Mouse (Mus musculus): ENCODE results near the gene Adgrg1. TPM values are rescaled to one million over a fixed set of nuclear protein-coding genes. Genes with fewer than 3 reads are reported as not detected.
"Not testable (repeated sequence)": the region's sequence is repeated elsewhere in the genome, so short reads cannot be mapped to it uniquely, and the experiment has no call there.

The Adgrg1 gene
- polyA plus RNA-seq, 1 experiment: 1.8 TPM

DNA sequence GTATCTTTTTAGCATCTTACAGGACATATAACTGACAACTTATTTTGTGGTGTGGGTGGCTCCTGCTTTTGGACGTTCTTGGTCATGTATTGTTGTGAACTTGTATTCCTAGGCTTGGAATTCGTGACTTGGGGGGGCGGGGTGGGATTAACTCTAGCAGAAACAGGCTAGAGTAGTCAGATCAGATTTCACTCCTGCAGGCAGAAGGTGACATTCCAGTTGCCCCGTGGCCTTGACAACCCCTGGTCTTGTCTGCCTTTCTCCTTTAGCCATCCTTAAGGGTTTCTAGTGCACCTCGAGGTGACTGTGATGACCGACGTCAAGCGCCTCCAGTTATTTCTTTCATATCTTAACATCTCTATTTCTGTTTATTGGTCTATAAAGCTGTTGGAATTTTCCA lies 48.6 kb downstream of the Adgrg1 start:
- peaks cover 9% of the 10 kb centered on the region for H3K4me1 ChIP-seq (ENCODE audit: control insufficient read depth, insufficient read depth, low read length)
- H3K4me3 ChIP-seq (ENCODE audit: insufficient read depth, low read length): no peak overlapping the region
- H3K27ac ChIP-seq (ENCODE audit: insufficient read depth, low read depth, low read length): no peak overlapping the region
- TF ChIP-seq CTCF (IDR thresholded peaks at IDR 0.05; ENCODE audit: low read depth, low read length): no peak
- TF ChIP-seq POLR2A (IDR thresholded peaks at IDR 0.05; ENCODE audit: borderline replicate concordance, low read depth, low read length): no peak

DNA sequence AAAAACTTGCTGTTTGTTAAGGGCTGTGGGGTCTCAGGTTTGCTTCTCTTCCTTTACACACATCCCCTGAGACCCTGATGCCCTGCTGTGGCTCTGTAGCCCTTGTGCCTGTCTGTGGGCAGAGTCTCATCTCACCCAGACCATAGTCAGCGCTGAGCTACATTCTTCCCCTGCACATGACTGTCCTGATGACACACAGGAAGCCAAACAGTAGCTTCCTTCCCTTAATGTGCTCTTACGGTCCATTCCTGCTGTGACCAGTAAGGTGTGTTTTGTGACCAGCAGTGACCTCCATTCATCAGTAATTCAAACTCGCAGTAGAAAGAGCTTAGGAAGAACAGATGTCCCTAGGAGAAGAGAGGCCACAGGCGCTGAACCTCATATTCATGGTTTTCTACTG lies 49.8 kb downstream of the Adgrg1 start:
- TF ChIP-seq CTCF (IDR thresholded peaks at IDR 0.05; ENCODE audit: low read depth, low read length) (no peak), POLR2A (IDR thresholded peaks at IDR 0.05; ENCODE audit: borderline replicate concordance, low read depth, low read length) (no peak)
- no peak overlapping the region for H3K4me3 ChIP-seq (ENCODE audit: insufficient read depth, low read length)
- peaks cover 9% of the 10 kb centered on the region for H3K4me1 ChIP-seq (ENCODE audit: control insufficient read depth, insufficient read depth, low read length)
- no peak overlapping the region for H3K27ac ChIP-seq (ENCODE audit: insufficient read depth, low read depth, low read length)

DNA sequence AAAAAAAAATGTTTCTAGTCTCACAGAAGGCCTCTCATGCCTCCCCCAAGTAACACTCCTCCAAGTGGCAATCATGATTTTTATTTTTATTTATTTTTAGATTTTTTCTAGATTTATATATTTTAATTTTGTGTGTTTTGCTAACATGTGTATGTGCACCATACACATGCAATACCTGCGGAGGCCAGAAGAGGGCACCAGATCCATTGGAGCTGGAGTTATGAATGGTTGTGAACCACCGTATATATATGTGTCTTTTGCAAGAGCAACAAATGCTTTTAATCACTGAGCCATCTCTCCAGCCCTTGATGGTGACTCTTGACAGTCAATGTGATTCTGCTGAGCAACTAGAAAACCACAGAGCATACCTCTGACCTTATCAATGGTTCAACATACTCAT lies 50.9 kb downstream of the Adgrg1 start:
- TF ChIP-seq CTCF (IDR thresholded peaks at IDR 0.05; ENCODE audit: low read depth, low read length) (no peak), POLR2A (IDR thresholded peaks at IDR 0.05; ENCODE audit: borderline replicate concordance, low read depth, low read length) (no peak)
- Histone ChIP-seq H3K4me3 (ENCODE audit: insufficient read depth, low read length) (no peak overlapping the region), H3K4me1 (ENCODE audit: control insufficient read depth, insufficient read depth, low read length) (peaks cover 9% of the 10 kb centered on the region), H3K27ac (ENCODE audit: insufficient read depth, low read depth, low read length) (no peak overlapping the region)

DNA sequence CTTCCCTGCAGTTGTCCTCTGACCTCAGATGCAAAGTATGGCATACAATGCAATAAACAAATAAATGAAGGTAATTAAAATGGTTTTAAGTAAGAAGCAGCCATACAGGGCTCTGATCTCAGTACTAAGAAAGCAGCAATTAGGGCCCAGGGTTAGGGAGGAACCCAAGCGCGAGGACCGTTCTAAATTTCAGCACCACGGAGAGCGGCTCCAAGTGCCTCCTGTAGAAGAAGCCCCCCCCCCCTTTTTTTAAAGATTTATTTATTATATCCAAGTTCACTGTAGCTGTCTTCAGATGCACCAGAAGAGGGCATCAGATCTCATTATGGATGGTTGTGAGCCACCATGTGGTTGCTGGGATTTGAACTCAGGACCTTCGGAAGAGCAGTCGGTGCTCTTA lies 53.8 kb downstream of the Adgrg1 start:
- not testable (repeated sequence) for H3K27ac ChIP-seq (ENCODE audit: insufficient read depth, low read depth, low read length); H3K4me3 ChIP-seq (ENCODE audit: insufficient read depth, low read length); H3K4me1 ChIP-seq (ENCODE audit: control insufficient read depth, insufficient read depth, low read length)

DNA sequence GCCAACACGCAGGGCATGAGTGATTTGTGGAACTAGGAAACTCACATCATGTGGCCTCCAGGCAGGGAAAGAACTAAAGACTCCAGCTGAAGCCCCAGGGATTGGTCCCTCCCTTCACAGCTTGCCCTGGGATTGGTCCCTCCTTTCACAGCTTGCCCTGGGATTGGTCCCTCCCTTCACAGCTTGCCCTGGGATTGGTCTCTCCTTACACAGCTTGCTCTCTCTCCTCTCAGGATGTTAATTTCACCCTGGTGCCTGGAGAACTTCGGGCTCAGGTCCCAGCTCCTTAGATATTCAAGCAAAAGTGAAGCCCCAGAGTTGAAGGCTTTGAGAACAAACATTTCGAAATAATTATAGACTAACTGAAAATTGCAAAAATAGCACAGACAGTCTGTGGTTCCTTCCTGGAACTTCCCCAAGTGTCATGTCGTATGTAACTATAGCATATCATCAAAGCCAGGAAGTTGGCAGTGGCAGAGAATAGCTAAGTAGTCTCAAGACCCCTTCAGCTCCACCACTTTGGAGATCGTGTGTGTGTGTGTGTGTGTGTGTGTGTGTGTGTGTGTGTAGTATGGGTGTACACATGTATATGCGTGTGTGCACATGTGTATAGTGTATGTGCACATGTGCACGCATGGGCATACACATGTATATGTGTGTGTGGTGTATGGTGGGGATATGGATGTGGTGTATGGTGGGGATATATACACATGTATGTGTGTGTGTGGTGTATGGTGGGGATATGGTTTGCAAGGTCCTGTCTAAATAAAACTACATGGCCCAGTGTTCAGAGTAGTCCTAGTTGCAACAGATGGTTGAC lies 62.8 kb downstream of the Adgrg1 start:
- Histone ChIP-seq H3K27ac (ENCODE audit: insufficient read depth, low read depth, low read length) (peak overlapping the region; percentile 53), H3K4me3 (ENCODE audit: insufficient read depth, low read length) (no peak overlapping the region), H3K4me1 (ENCODE audit: control insufficient read depth, insufficient read depth, low read length) (peaks cover 13% of the 10 kb centered on the region)
- TF ChIP-seq CTCF (IDR thresholded peaks at IDR 0.05; ENCODE audit: low read depth, low read length) (no peak), POLR2A (IDR thresholded peaks at IDR 0.05; ENCODE audit: borderline replicate concordance, low read depth, low read length) (no peak)

DNA sequence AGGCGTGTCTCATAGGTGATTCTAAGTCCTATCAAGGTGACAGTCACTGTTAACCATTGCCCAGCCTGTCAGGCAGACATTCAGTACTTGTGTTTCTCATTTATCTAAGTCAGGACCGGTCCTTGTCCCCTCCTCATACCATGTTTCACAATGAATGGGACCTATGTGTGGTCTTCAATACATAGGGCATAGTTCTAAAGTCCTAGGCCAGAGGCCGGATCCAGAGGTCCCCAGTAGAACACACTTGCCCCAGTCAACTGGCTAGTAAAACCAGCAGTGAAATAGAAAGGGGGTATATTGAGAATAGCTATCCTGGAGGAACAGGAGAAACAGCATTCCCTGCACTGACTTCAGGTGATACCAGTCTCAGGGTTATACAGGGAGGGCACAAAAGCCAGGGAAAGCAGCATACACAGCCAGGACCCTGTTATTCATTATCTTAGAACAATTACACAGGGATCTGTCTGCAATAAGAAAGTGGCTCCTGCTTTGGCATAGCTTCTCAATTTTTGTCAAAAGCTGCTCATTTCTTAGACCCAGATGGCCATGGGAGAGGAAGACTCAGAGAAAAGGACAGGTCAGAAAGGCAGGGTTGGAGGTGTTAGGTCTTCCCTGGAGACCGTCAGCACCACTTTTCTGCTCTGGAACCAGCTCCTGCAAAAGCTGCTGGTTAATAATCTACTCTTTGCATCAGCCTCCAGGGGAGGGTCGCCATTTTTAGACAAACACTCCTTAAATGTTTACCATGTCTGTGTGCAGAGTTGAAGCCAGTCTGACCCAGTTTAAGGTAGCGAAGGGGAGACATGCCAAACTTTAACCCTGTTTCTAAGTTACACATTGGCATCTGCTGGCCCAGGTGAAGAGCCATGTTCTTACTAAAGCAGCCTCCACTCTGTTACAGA lies 67.6 kb downstream of the Adgrg1 start:
- no peak overlapping the region for H3K4me3 ChIP-seq (ENCODE audit: insufficient read depth, low read length)
- H3K27ac ChIP-seq (ENCODE audit: insufficient read depth, low read depth, low read length): no peak overlapping the region
- peaks cover 7% of the 10 kb centered on the region for H3K4me1 ChIP-seq (ENCODE audit: control insufficient read depth, insufficient read depth, low read length)
- TF ChIP-seq POLR2A (IDR thresholded peaks at IDR 0.05; ENCODE audit: borderline replicate concordance, low read depth, low read length) (no peak), CTCF (IDR thresholded peaks at IDR 0.05; ENCODE audit: low read depth, low read length) (no peak)

DNA sequence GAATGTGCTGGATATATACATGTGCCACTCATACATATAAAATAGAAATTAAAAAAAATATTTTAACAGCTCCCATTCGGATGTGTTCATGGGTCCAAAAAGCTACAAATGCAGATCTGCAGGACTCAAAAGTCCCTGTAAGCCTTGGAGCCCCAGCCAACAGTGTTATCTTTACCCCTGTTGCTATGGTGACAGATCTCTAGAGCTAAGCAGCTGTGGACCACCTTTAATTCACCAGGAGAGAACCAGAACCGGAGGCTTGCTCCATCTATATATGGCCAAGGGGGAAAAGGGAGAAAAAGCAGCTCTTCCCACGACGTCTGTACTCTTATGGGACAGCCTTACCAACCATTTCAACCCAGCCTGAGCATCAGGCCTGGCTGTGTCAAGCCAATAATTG lies 70.3 kb downstream of the Adgrg1 start:
- TF ChIP-seq CTCF (IDR thresholded peaks at IDR 0.05; ENCODE audit: low read depth, low read length): no peak
- TF ChIP-seq POLR2A (IDR thresholded peaks at IDR 0.05; ENCODE audit: borderline replicate concordance, low read depth, low read length): no peak
- H3K27ac ChIP-seq (ENCODE audit: insufficient read depth, low read depth, low read length): no peak overlapping the region
- H3K4me3 ChIP-seq (ENCODE audit: insufficient read depth, low read length): no peak overlapping the region
- no peaks in the 10 kb centered on the region for H3K4me1 ChIP-seq (ENCODE audit: control insufficient read depth, insufficient read depth, low read length)

DNA sequence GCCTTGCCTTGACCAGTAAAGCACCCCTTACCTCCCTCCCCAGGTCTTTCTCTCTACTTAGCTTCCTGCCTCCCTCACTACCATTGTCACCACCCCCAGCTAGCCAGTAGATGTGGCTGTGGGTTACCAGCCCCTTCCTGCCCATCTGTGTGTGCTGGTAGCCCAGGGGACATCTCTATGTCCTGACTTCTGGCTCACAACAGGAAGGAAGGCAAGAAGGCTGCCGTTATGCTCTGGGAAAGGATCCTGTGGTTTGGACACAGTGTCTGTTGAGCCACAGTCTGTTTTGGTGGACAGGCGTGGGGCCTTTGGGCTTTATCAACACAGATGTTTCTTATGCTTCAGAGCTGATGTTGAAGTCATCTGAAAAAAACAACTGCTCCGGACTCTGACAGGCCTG lies 72.4 kb downstream of the Adgrg1 start:
- Histone ChIP-seq H3K4me3 (ENCODE audit: insufficient read depth, low read length) (no peak overlapping the region), H3K27ac (ENCODE audit: insufficient read depth, low read depth, low read length) (no peak overlapping the region), H3K4me1 (ENCODE audit: control insufficient read depth, insufficient read depth, low read length) (no peaks in the 10 kb centered on the region)
- no peak for TF ChIP-seq CTCF (IDR thresholded peaks at IDR 0.05; ENCODE audit: low read depth, low read length)

DNA sequence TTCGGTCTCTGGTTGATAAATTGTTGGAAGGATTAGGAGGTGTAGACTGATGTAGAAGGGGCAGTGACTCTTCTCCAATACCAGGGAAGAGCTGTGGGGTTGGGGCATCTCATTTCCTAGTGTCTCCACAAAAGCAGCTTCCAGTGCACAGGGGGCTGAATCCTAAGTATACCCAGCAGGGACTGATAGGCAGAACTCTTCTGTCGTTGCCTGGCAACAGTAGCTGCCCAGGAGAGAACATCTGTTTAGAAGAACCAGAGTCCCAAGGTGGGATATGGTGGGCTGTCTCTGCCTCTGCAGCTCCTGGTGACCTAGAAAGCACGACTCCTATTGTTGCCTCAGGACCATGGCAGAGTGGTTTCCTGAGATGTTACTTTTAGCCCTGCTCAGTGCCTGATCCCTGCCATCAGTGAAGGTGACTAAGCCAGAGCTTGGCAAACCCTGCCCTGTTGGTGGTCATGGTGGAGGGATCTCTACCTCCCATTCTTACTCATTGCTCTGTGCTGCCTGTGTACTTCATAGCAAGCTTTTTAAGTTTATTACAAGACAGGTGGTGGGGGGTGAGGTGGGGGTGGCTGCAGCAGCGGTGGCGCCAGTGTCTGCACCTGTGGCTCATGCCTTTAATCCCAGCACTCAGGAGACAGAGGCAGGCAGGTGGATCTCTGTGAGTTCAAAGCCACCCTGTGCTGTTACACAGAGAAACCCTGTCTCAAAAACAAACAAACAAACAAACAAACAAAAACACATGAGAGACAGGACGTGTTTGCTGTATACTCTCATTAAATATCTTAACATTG lies 73.5 kb downstream of the Adgrg1 start:
- no peak for TF ChIP-seq CTCF (IDR thresholded peaks at IDR 0.05; ENCODE audit: low read depth, low read length)
- no peak for TF ChIP-seq POLR2A (IDR thresholded peaks at IDR 0.05; ENCODE audit: borderline replicate concordance, low read depth, low read length)
- no peak overlapping the region for H3K4me3 ChIP-seq (ENCODE audit: insufficient read depth, low read length)
- no peak overlapping the region for H3K27ac ChIP-seq (ENCODE audit: insufficient read depth, low read depth, low read length)

More for the DNA sequence above, 73.5 kb downstream of the Adgrg1 start:
- no peaks in the 10 kb centered on the region for H3K4me1 ChIP-seq (ENCODE audit: control insufficient read depth, insufficient read depth, low read length)

Measured in bone marrow macrophage, adult 2 months (primary cell).